Mouse (Mus musculus): ENCODE measurements around the gene Clybl. TPM values are rescaled to one million over a fixed set of nuclear protein-coding genes. Genes with fewer than 3 reads are reported as not detected.

Gene Clybl
- total RNA-seq, 2 experiments from 2014 or later: 17.9 to 23.4 TPM

GRCm38 (mm10) chr14:122340141-122340540 is 158.6 kb downstream of the Clybl start:
- intact Hi-C loops (cut with DNase I): no loop called here
- no peak for DNase-seq (ENCODE audit: low spot score in 2 of 2)

GRCm38 (mm10) chr14:122341591-122342360 is 160.3 kb downstream of the Clybl start:
- intact Hi-C loops (cut with DNase I): no loop called here
- DNase-seq (ENCODE audit: low spot score in 2 of 2): no peak

GRCm38 (mm10) chr14:122344272-122345224 is 163.0 kb downstream of the Clybl start:
- no peak for DNase-seq (ENCODE audit: low spot score in 2 of 2)
- intact Hi-C loops (cut with DNase I): no loop called here

GRCm38 (mm10) chr14:122348069-122348468 is 166.6 kb downstream of the Clybl start:
- intact Hi-C loops (cut with DNase I): no loop called here
- DNase-seq (ENCODE audit: low spot score in 2 of 2): no peak

- no peak for DNase-seq (ENCODE audit: low spot score in 2 of 2)
- intact Hi-C loops (cut with DNase I): no loop called here
Observed at GRCm38 (mm10) chr14:122349326-122349725, 167.8 kb downstream of the Clybl start.

GRCm38 (mm10) chr14:122349761-122350160 is 168.3 kb downstream of the Clybl start:
- intact Hi-C loops (cut with DNase I): no loop called here
- no peak for DNase-seq (ENCODE audit: low spot score in 2 of 2)

- no peak for DNase-seq (ENCODE audit: low spot score in 2 of 2)
- intact Hi-C loops (cut with DNase I): no loop called here
Observed at GRCm38 (mm10) chr14:122350766-122351165, 169.3 kb downstream of the Clybl start.

GRCm38 (mm10) chr14:122357316-122357715 is 175.8 kb downstream of the Clybl start:
- DNase-seq (ENCODE audit: low spot score in 2 of 2): no peak
- intact Hi-C loops (cut with DNase I): no loop called here

GRCm38 (mm10) chr14:122358592-122358991 is 177.1 kb downstream of the Clybl start:
- intact Hi-C loops (cut with DNase I): no loop called here
- DNase-seq (ENCODE audit: low spot score in 2 of 2): no peak

GRCm38 (mm10) chr14:122359136-122359905 is 177.8 kb downstream of the Clybl start:
- no peak for DNase-seq (ENCODE audit: low spot score in 2 of 2)
- intact Hi-C loops (cut with DNase I): no loop called here

GRCm38 (mm10) chr14:122361807-122362206 is 180.3 kb downstream of the Clybl start:
- no peak for DNase-seq (ENCODE audit: low spot score in 2 of 2)
- intact Hi-C loops (cut with DNase I): no loop called here

- DNase-seq (ENCODE audit: low spot score in 2 of 2): no peak
Observed at GRCm38 (mm10) chr14:122363156-122363555, 181.7 kb downstream of the Clybl start.

GRCm38 (mm10) chr14:122364026-122364425 is 182.5 kb downstream of the Clybl start:
- no peak for DNase-seq (ENCODE audit: low spot score in 2 of 2)
- intact Hi-C loops (cut with DNase I): no loop called here

More at GRCm38 (mm10) chr14:122363156-122363555, 181.7 kb downstream of the Clybl start:
- intact Hi-C loops (cut with DNase I): no loop called here

- intact Hi-C loops (cut with DNase I): no loop called here
- DNase-seq (ENCODE audit: low spot score in 2 of 2): no peak
Observed at GRCm38 (mm10) chr14:122367252-122367868, 185.9 kb downstream of the Clybl start.

GRCm38 (mm10) chr14:122367882-122368418 is 186.4 kb downstream of the Clybl start:
- DNase-seq (ENCODE audit: low spot score in 2 of 2): no peak
- intact Hi-C loops (cut with DNase I): no loop called here

GRCm38 (mm10) chr14:122368501-122368900 is 187.0 kb downstream of the Clybl start:
- intact Hi-C loops (cut with DNase I): no loop called here
- DNase-seq (ENCODE audit: low spot score in 2 of 2): no peak

- no peak for DNase-seq (ENCODE audit: low spot score in 2 of 2)
- intact Hi-C loops (cut with DNase I): no loop called here
Observed at GRCm38 (mm10) chr14:122371979-122372378, 190.5 kb downstream of the Clybl start.

GRCm38 (mm10) chr14:122373458-122373857 is 192.0 kb downstream of the Clybl start:
- DNase-seq (ENCODE audit: low spot score in 2 of 2): no peak
- intact Hi-C loops (cut with DNase I): no loop called here

Measured in left cerebral cortex, postnatal 14 days (tissue).